Mouse (Mus musculus): Measurements from ENCODE around the gene Grid1. TPM values are rescaled to one million over a fixed set of nuclear protein-coding genes. Genes with fewer than 3 reads are reported as not detected.

Grid1 gene
- polyA plus RNA-seq, 1 experiment from 2014 or later = 0.02 TPM

DNA sequence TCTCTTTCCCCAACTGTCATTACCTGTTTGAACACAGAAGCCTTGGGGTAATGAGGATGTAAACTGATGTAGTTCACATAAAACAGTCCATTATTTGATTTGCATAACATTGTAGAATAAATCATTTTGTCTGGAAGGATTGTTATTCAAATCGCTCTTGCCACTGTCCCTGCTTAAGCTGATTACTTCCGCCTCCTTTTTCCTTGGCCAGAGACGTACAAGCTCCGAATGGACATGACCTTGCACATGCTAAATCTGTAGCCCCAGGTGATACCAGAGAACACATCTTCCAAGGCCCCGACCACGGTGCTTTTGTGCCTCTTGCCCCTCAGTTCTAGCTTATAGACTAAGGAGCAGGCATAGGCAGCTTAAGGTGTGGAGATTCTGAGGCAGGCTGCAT is 755.4 kb downstream of the Grid1 start:
- H3K4me3 ChIP-seq (ENCODE audit: low read depth, low read length) = no peak overlapping the region
- H3K36me3 ChIP-seq (ENCODE audit: control insufficient read depth, insufficient read depth) = no peaks in the 10 kb centered on the region
- H3K9ac ChIP-seq (ENCODE audit: low read depth, low read length) = no peak overlapping the region
- H3K4me2 ChIP-seq (ENCODE audit: low read depth, low read length) = no peak overlapping the region
- ATAC-seq (ENCODE audit: low read depth) = no peak
- H3K9me3 ChIP-seq (replicated peaks; ENCODE audit: control insufficient read depth, low read length) = no peaks in the 10 kb centered on the region
- no peaks in the 10 kb centered on the region for H3K4me1 ChIP-seq (ENCODE audit: control insufficient read depth, low read depth, low read length)
- no peaks in the 10 kb centered on the region for H3K27me3 ChIP-seq (ENCODE audit: control insufficient read depth, insufficient read depth, low read depth, low read length)
- whole genome bisulfite sequencing (ENCODE audit: insufficient replicate concordance) = 70% methylated on average over 6 of the region's 6 CpGs
- no peak overlapping the region for H3K27ac ChIP-seq (ENCODE audit: low read length)

DNA sequence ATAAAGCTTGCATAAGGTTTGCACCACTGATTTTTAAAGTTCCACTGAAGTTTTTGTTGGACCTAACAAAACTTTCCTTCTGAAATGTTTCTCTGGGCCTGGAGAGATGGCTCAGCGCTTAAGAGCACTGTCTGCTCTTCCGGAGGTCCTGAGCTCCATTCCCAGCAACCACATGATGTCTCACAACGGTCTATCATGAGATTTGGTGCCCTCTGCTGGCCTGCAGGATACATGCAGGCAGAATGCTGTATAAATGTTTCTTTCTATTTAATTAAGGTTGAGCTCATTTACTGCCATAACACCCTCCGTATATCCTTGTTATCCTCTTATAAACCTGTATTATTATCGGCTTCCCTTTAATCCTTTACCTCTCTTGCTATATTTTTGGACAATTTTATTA is 805.8 kb downstream of the Grid1 start:
- Histone ChIP-seq H3K27me3 (ENCODE audit: control insufficient read depth, insufficient read depth, low read depth, low read length) (no peaks in the 10 kb centered on the region), H3K27ac (ENCODE audit: low read length) (no peak overlapping the region)
- WGBS (ENCODE audit: insufficient replicate concordance) = 67% methylated on average over 5 of the region's 5 CpGs

More for the DNA sequence above, 805.8 kb downstream of the Grid1 start:
- Histone ChIP-seq H3K9me3 (replicated peaks; ENCODE audit: control insufficient read depth, low read length) (0 out of 2 replicates have a peak, but pooled peaks cover 2% of the 10 kb centered on the region), H3K4me2 (ENCODE audit: low read depth, low read length) (no peak overlapping the region), H3K9ac (ENCODE audit: low read depth, low read length) (no peak overlapping the region), H3K4me1 (ENCODE audit: control insufficient read depth, low read depth, low read length) (no peaks in the 10 kb centered on the region), H3K4me3 (ENCODE audit: low read depth, low read length) (no peak overlapping the region), H3K36me3 (ENCODE audit: control insufficient read depth, insufficient read depth) (no peaks in the 10 kb centered on the region)
- ATAC-seq (ENCODE audit: low read depth) = no peak

MicroRNAs encoded within 50 kb of the gene (microRNA counts, 519-probe panel; counts per million panel counts)
- 2,004 counts per million, percentile 26 among the panel's probes with 10 or more counts for microRNA mmu-miR-346

Small RNA genes lying within 50 kb of the gene (microRNA-seq; reads per million reads assigned to microRNA genes)
- 4.2 reads per million, percentile 15 among the genes with 10 or more reads in this experiment for gene Mir346

Other genes starting within 250 kb of the Grid1 start
- 2.0 and 6.0 TPM in 2 replicates for gene Ldb3, start 231.4 kb upstream of the Grid1 start, polyA plus RNA-seq (2015; fragmentation: Nextera tagmentation; extraction: Ambion mirVana)
- 0.15 TPM in 1 of 2 replicates, not detected in the other for gene Opn4, start 220.0 kb upstream of the Grid1 start, polyA plus RNA-seq (2015; fragmentation: Nextera tagmentation; extraction: Ambion mirVana)
- 18.0 and 20.1 TPM in 2 replicates for gene Wapl, start 146.2 kb upstream of the Grid1 start, polyA plus RNA-seq (2015; fragmentation: Nextera tagmentation; extraction: Ambion mirVana)